Comparison of ENCODE assay signal across 31 mouse cellular contexts in the genomic region with DNA sequence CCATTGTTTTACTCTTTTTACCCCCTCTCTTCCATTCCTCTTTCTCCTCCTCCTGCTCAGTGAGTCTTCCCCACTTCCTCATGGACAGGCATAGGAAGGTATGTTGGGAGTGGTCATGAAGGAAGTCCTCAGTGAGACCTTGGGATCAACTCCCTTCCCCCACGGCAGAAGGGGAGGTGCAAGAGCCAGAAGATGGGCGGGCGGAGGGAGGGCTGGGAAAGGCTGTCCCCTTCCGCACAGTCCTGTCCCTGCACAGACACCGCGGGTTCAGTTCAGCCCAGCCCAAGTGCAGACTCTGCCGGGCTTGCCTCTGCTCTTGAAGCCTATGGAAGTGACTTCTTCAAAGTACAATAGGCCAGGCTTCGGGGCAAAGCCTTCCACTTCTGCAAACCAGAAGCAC. TPM values are rescaled to one million over a fixed set of nuclear protein-coding genes. Genes with fewer than 3 reads are reported as not detected.
DNase-seq lines count a peak whose midpoint lies in the region; ATAC-seq and TF ChIP-seq lines count a peak whose summit lies in the region.
"Had no signal": no experiment of that assay in that cellular context is flagged by ENCODE, and none has a peak within 500 bp of the region (broad histone marks: within the 10 kb centered on the region; RNA-seq: fewer than 3 reads in every experiment).

No protein-coding gene starts in this region.

- H3K4me1 ChIP-seq in kidney, embryonic 14.5 days (ENCODE audit: control insufficient read depth, insufficient read depth, low read length), result 0 out of 2 replicates have a peak, but pooled peaks cover 4% of the 10 kb centered on the region
- 0 out of 2 replicates have a peak, but pooled peaks cover 5% of the 10 kb centered on the region for H3K4me1 ChIP-seq in lung, embryonic 14.5 days (ENCODE audit: insufficient read depth)
- no peaks in the 10 kb centered on the region for H3K4me1 ChIP-seq in ES-Bruce4 (ENCODE audit: control insufficient read depth, insufficient read depth, low read length)
- no peaks in the 10 kb centered on the region for H3K4me1 ChIP-seq in hindbrain, embryonic 16.5 days (ENCODE audit: control insufficient read depth, insufficient read depth, low read depth, low read length)
- H3K4me1 ChIP-seq: embryonic facial prominence, embryonic 10.5 days; forebrain, embryonic 12.5 days; midbrain, embryonic 15.5 days had no signal

- ATAC-seq in kidney, embryonic 14.5 days (ENCODE audit: low FRiP score, low TSS enrichment), result peak; percentile 46; the same call in 1 of the 2 replicates
- ATAC-seq in lung, embryonic 14.5 days (ENCODE audit: insufficient read depth), result peak; percentile 71; the same call in 1 of the 2 replicates
- no peak for ATAC-seq in hindbrain, embryonic 16.5 days
- ATAC-seq: forebrain, postnatal 0 days; inflammation-experienced regulatory T-cells, adult 6 months; liver, postnatal 0 days; midbrain, embryonic 15.5 days had no signal

- TF ChIP-seq POLR2A in ES-Bruce4 (IDR thresholded peaks at IDR 0.05; ENCODE audit: insufficient read depth, low read length), result no peak

- DNase-seq in kidney, postnatal 14 days, result no peak
- DNase-seq in lung, embryonic 14.5 days, result peak; percentile 36
- DNase-seq in lung, postnatal 36 days, result no peak
- DNase-seq in yolk sac, embryonic 10.5 days (ENCODE audit: low spot score), result peak; percentile 64
- DNase-seq: adrenal gland, postnatal 10 days; cerebellum, adult 8-10 months; cerebellum, postnatal 25 days; forebrain, postnatal 0 days; heart, adult 2 months; kidney, postnatal 25 days; liver, postnatal 0 days; retina, postnatal 1 day; right cerebral cortex, postnatal 14 days; thymus, postnatal 4 days had no signal

- WGBS in kidney, embryonic 14.5 days, result 76% methylated on average over 8 of the region's 8 CpGs
- WGBS in lung, embryonic 14.5 days, result 65% methylated on average over 8 of the region's 8 CpGs
- 89% methylated on average over 8 of the region's 8 CpGs for WGBS in hindbrain, embryonic 16.5 days

- TF ChIP-seq CTCF in lung, embryonic 14.5 days (IDR thresholded peaks at IDR 0.05; ENCODE audit: low read depth), result no peak
- TF ChIP-seq CTCF in ES-Bruce4 (IDR thresholded peaks at IDR 0.05; ENCODE audit: low read depth, low read length), result no peak

- no peaks in the 10 kb centered on the region; the same call in 1 of the 2 replicates for H3K9me3 ChIP-seq in kidney, embryonic 14.5 days (ENCODE audit: control insufficient read depth, low read length)
- H3K9me3 ChIP-seq in lung, embryonic 14.5 days (ENCODE audit: low read depth, low read length), result no peaks in the 10 kb centered on the region
- H3K9me3 ChIP-seq in ES-Bruce4 (replicated peaks; ENCODE audit: control insufficient read depth, insufficient read depth, low read length, poor library complexity, severe bottlenecking), result no peaks in the 10 kb centered on the region
- no peaks in the 10 kb centered on the region for H3K9me3 ChIP-seq in hindbrain, embryonic 16.5 days (ENCODE audit: control insufficient read depth, low read length)
- H3K9me3 ChIP-seq: embryonic facial prominence, embryonic 10.5 days; embryonic facial prominence, embryonic 15.5 days; forebrain, embryonic 12.5 days; heart, embryonic 12.5 days; limb, embryonic 12.5 days; midbrain, embryonic 15.5 days; neural tube, embryonic 15.5 days had no signal

- no peak overlapping the region for H3K4me3 ChIP-seq in kidney, embryonic 14.5 days (ENCODE audit: low read length)
- H3K4me3 ChIP-seq in lung, embryonic 14.5 days (ENCODE audit: low read depth, low read length), result no peak overlapping the region
- peak overlapping the region; percentile 27; the same call in 1 of the 2 replicates for H3K4me3 ChIP-seq in ES-Bruce4 (ENCODE audit: low read depth, low read length)
- no peak overlapping the region for H3K4me3 ChIP-seq in hindbrain, embryonic 16.5 days (ENCODE audit: low read length)
- H3K4me3 ChIP-seq: embryonic facial prominence, embryonic 10.5 days; embryonic facial prominence, embryonic 15.5 days; forebrain, embryonic 12.5 days; heart, adult 2 months; heart, embryonic 12.5 days; limb, embryonic 12.5 days; midbrain, embryonic 15.5 days; neural tube, embryonic 15.5 days had no signal

- TF ChIP-seq EP300 in ES-Bruce4 (IDR thresholded peaks at IDR 0.05; ENCODE audit: insufficient read depth, low read depth, low read length), result 0 out of 2 replicates have a peak, but pooled peaks have one; percentile 22

- no peak overlapping the region for H3K4me2 ChIP-seq in kidney, embryonic 14.5 days (replicated peaks; ENCODE audit: low read depth, low read length)
- no peak overlapping the region for H3K4me2 ChIP-seq in lung, embryonic 14.5 days
- H3K4me2 ChIP-seq in hindbrain, embryonic 16.5 days (ENCODE audit: low read length), result no peak overlapping the region
- H3K4me2 ChIP-seq: embryonic facial prominence, embryonic 15.5 days; forebrain, embryonic 12.5 days; heart, embryonic 12.5 days; hindbrain, embryonic 14.5 days; limb, embryonic 12.5 days; liver, embryonic 11.5 days; midbrain, embryonic 15.5 days; neural tube, embryonic 15.5 days had no signal

- H3K9ac ChIP-seq in kidney, embryonic 14.5 days (ENCODE audit: low read depth, low read length), result no peak overlapping the region
- H3K9ac ChIP-seq in lung, embryonic 14.5 days, result no peak overlapping the region
- H3K9ac ChIP-seq in ES-Bruce4 (ENCODE audit: low read depth, poor library complexity, severe bottlenecking), result no peak overlapping the region
- no peak overlapping the region for H3K9ac ChIP-seq in hindbrain, embryonic 16.5 days (ENCODE audit: low read depth, low read length)
- H3K9ac ChIP-seq: embryonic facial prominence, embryonic 15.5 days; forebrain, embryonic 12.5 days; forebrain, postnatal 0 days; heart, embryonic 12.5 days; hindbrain, embryonic 14.5 days; limb, embryonic 12.5 days; liver, postnatal 0 days; midbrain, embryonic 15.5 days; neural tube, embryonic 15.5 days had no signal

- H3K27ac ChIP-seq in kidney, embryonic 14.5 days (ENCODE audit: low read depth, low read length), result no peak overlapping the region
- H3K27ac ChIP-seq in lung, embryonic 14.5 days (ENCODE audit: low read depth), result no peak overlapping the region
- H3K27ac ChIP-seq in ES-Bruce4 (ENCODE audit: insufficient read depth, low read length), result no peak overlapping the region
- H3K27ac ChIP-seq in hindbrain, embryonic 16.5 days (ENCODE audit: low read depth, low read length), result no peak overlapping the region
- H3K27ac ChIP-seq: embryonic facial prominence, embryonic 10.5 days; embryonic facial prominence, embryonic 15.5 days; forebrain, embryonic 12.5 days; heart, adult 2 months; hindbrain, embryonic 14.5 days; limb, embryonic 12.5 days; midbrain, embryonic 15.5 days; neural tube, embryonic 15.5 days had no signal

- H3K27me3 ChIP-seq in kidney, embryonic 14.5 days (ENCODE audit: control insufficient read depth, insufficient read depth, low read length), result no peaks in the 10 kb centered on the region
- H3K27me3 ChIP-seq in lung, embryonic 14.5 days (ENCODE audit: insufficient read depth, low read length), result no peaks in the 10 kb centered on the region
- no peaks in the 10 kb centered on the region for H3K27me3 ChIP-seq in ES-Bruce4 (ENCODE audit: control insufficient read depth, insufficient read depth, low read length, poor library complexity, severe bottlenecking)
- H3K27me3 ChIP-seq in hindbrain, embryonic 16.5 days (replicated peaks; ENCODE audit: control insufficient read depth, insufficient read depth, low read length), result no peaks in the 10 kb centered on the region
- H3K27me3 ChIP-seq: embryonic facial prominence, embryonic 15.5 days; forebrain, embryonic 12.5 days; heart, embryonic 12.5 days; midbrain, embryonic 15.5 days; neural tube, embryonic 15.5 days had no signal

- H3K36me3 ChIP-seq in kidney, embryonic 14.5 days (ENCODE audit: control insufficient read depth, insufficient read depth, low read length), result no peaks in the 10 kb centered on the region
- H3K36me3 ChIP-seq in lung, embryonic 14.5 days (ENCODE audit: insufficient read depth), result no peaks in the 10 kb centered on the region
- no peaks in the 10 kb centered on the region; the same call in 1 of the 2 replicates for H3K36me3 ChIP-seq in ES-Bruce4 (ENCODE audit: control insufficient read depth, insufficient read depth, low read length, poor library complexity, severe bottlenecking)
- H3K36me3 ChIP-seq in hindbrain, embryonic 16.5 days (ENCODE audit: control insufficient read depth, insufficient read depth, low read length), result no peaks in the 10 kb centered on the region
- H3K36me3 ChIP-seq: embryonic facial prominence, embryonic 10.5 days; embryonic facial prominence, embryonic 15.5 days; forebrain, embryonic 12.5 days; heart, embryonic 12.5 days; limb, embryonic 12.5 days; midbrain, embryonic 15.5 days; neural tube, embryonic 15.5 days had no signal

RNA-seq across cellular contexts. Expression of a gene that starts 38.3 kb away (rescaled TPM):
- polyA plus RNA-seq in kidney, embryonic 14.5 days (2014; fragmentation: Nextera tagmentation; extraction: Ambion mirVana), result 12.9 and 17.0 TPM in 2 replicates
- 16.1 and 16.3 TPM in 2 replicates for polyA plus RNA-seq in lung, embryonic 14.5 days (2014; fragmentation: Nextera tagmentation; extraction: Ambion mirVana)
- polyA plus RNA-seq in ES-Bruce4 (2011; ENCODE audit: insufficient read depth, insufficient read length, low read depth, missing spikeins), result 11.3 and 14.0 TPM in 2 replicates
- polyA plus RNA-seq in hindbrain, embryonic 16.5 days (2015; fragmentation: Nextera tagmentation; extraction: Ambion mirVana), result 13.6 and 14.9 TPM in 2 replicates

RNA-seq across cellular contexts. Expression of a gene that starts 59.9 kb away (rescaled TPM):
- not detected in 2 replicates for polyA plus RNA-seq in kidney, embryonic 14.5 days (2014; fragmentation: Nextera tagmentation; extraction: Ambion mirVana)
- polyA plus RNA-seq in lung, embryonic 14.5 days (2014; fragmentation: Nextera tagmentation; extraction: Ambion mirVana), result not detected in 2 replicates
- polyA plus RNA-seq in ES-Bruce4 (2011; ENCODE audit: insufficient read depth, insufficient read length, low read depth, missing spikeins), result not detected in 2 replicates
- polyA plus RNA-seq in hindbrain, embryonic 16.5 days (2015; fragmentation: Nextera tagmentation; extraction: Ambion mirVana), result 0.29 and 0.39 TPM in 2 replicates
- polyA plus RNA-seq: embryonic facial prominence, embryonic 10.5 days; forebrain, embryonic 12.5 days; forebrain, postnatal 0 days; heart, embryonic 12.5 days; heart, postnatal 0 days; hindbrain, embryonic 14.5 days; inflammation-experienced regulatory T-cells, adult 6 months; limb, embryonic 12.5 days; liver, embryonic 11.5 days; liver, postnatal 0 days; midbrain, embryonic 15.5 days; small intestine, adult 2 months; testis, adult 2 months; thymus, postnatal 0 days had no signal

Comparison
In these comparisons a context has a peak if more than half of its experiments do, and no peak if none do; other contexts are left out.
1. DNase-seq: peak in lung, embryonic 14.5 days (single experiment) and yolk sac, embryonic 10.5 days (single experiment); none in kidney, postnatal 14 days (single experiment) and lung, postnatal 36 days (single experiment).